Mouse (Mus musculus) limb, embryonic 11.5 days (tissue): ENCODE data around the gene P3h1. TPM values are rescaled to one million over a fixed set of nuclear protein-coding genes. Genes with fewer than 3 reads are reported as not detected.

Experiments used
- ATAC-seq: fragments of 200-750 bp; cut with Nextera tagmentation; 2 replicates; pipeline ENCODE4 v1.8.0; 2017; ENCODE audit warnings: low read depth; ENCODE audit not compliant: insufficient number of reproducible peaks, low FRiP score, low TSS enrichment
- DNase-seq: peaks from one replicate; pipeline ENCODE4 v3.0.0-alpha.2; 2015; ENCODE audit warnings: low spot score
- H3K27ac ChIP-seq: fragments of 300-500 bp; sonication (generic); replicated peaks from 2 replicates; pipeline ENCODE4 v1.5.1; 2014; ENCODE audit warnings: low read depth, mild to moderate bottlenecking, low read length
- H3K27me3 ChIP-seq: fragments of 300-500 bp; sonication (generic); 2 replicates; pipeline ENCODE4 v1.6.1; 2014; ENCODE audit warnings: mild to moderate bottlenecking, low read length, mixed read lengths; ENCODE audit not compliant: control insufficient read depth, insufficient read depth
- H3K36me3 ChIP-seq: fragments of 300-500 bp; sonication (generic); 2 replicates; pipeline ENCODE4 v1.6.1; 2014; ENCODE audit warnings: mild to moderate bottlenecking, low read length, moderate library complexity, mixed read lengths; ENCODE audit not compliant: control insufficient read depth, insufficient read depth
- H3K4me1 ChIP-seq: fragments of 300-500 bp; sonication (generic); 2 replicates; pipeline ENCODE4 v1.6.1; 2014; ENCODE audit warnings: low read length, mixed read lengths; ENCODE audit not compliant: control insufficient read depth, insufficient read depth
- H3K4me2 ChIP-seq: fragments of 300-500 bp; sonication (generic); 2 replicates; pipeline ENCODE4 v1.6.1; 2014; ENCODE audit warnings: low read depth, mild to moderate bottlenecking, moderate library complexity; ENCODE audit not compliant: severe bottlenecking
- H3K4me3 ChIP-seq: fragments of 300-500 bp; sonication (generic); 2 replicates; pipeline ENCODE4 v1.5.1; 2014; ENCODE audit warnings: low read depth, low read length
- H3K9ac ChIP-seq: fragments of 300-500 bp; sonication (generic); 2 replicates; pipeline ENCODE4 v1.6.1; 2014; ENCODE audit warnings: mild to moderate bottlenecking, low read length
- H3K9me3 ChIP-seq: fragments of 300-500 bp; sonication (generic); 2 replicates; pipeline ENCODE4 v1.6.1; 2016; ENCODE audit warnings: low read length; ENCODE audit not compliant: control insufficient read depth
- WGBS: fragments of 180-500 bp; shearing (Covaris S2); extraction: QIAGEN DNeasy Blood & Tissue Kit; methylation state at CpG from one replicate; pipeline ENCODE4 v1.1.7; 2014; 5-methylcytosine and 5-hydroxymethylcytosine counted together
- polyA plus RNA-seq: library from polyadenylated mRNA; unstranded; fragments of >200 nt; fragmentation: Nextera tagmentation; extraction: Ambion mirVana; gene quantifications from 2 replicates; pipeline ENCODE4 v1.2.1, GENCODE M21; 2014

P3h1 gene
- polyA plus RNA-seq, 1 experiment from 2014 or later = 21.9 TPM

DNA sequence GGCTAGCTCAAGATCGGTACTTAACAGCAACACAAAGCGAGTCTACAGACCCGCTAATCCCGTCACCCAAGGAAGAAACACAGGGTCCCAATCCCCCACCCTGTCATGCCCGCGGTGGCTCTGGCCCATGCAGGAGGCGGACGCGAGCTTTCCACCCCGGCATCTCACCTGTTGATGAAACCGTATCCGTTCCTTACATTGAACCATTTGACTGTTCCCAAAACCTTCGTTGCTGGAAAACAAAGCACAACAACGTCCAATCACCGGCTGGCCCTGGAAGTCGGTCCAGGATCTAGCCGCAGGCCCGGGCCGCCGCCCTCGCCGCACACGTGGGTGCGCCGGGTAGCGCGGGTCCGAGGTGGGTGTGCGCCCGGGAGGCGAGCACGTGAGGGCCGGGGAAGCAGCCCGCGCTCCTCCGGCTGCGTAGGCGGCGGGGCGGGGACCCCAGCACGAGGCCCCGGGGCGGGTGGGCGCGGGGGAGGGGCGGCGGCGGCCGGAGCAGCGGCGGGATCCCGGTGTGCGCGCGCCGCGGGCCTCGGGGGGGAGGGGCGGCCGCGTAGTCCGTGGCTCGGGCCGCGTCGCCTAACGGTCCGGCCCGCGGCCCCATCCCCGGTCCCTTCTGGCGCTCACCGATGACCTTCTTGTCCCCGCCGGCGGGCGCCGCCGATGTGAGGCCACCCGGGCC, 61.0 kb downstream of the P3h1 start:
- Histone ChIP-seq H3K9ac (peak overlapping the region; percentile 95), H3K27me3 (no peaks in the 10 kb centered on the region), H3K4me2 (peak overlapping the region; percentile 73), H3K9me3 (no peaks in the 10 kb centered on the region), H3K4me3 (peak overlapping the region; percentile 77), H3K4me1 (0 out of 2 replicates have a peak, but pooled peaks cover 2% of the 10 kb centered on the region), H3K27ac (peak overlapping the region; percentile 65), H3K36me3 (no peaks in the 10 kb centered on the region)
- under 1% methylated on average over 58 of the region's 80 CpGs for WGBS
- DNase-seq (peak; percentile 55), ATAC-seq (peak; percentile 8; the same call in 1 of the 2 replicates)

DNA sequence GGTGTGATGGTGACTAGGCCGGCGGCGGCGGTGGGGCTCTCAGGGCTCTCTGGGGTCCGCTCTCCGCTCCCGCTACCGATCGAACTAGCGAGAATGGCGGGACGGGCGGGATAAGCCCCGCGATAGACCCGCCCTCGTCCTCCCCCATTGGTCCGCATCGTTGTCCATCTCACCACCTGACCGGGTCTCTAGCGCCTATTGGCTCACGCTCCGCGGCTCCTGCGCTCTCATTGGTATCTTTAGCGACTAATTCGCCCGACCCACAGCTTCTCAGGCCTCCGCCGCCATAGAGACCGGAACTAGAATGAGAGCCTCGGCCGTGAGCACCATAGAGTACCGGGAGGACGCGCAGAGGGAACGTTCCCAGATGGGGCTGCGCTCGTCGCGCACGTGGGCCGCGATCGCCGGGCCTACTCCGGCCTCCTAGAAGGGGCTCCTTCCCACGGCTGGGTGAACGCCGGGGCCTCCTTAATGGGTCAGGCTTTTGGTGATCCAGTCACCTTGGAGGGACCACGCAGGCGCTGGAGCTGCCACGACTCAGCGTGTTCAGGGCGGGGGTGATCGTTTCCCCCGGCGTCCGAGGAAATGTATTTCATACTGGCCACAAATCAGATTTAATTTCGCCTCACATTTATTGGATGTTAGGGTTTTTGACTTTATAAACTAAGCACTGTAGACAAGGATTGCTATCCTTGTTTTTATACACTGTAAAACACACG, 61.9 kb downstream of the P3h1 start, which contains the start of gene Ybx1:
Gene Ybx1, minus strand, starts transcription at position 190 of the 719 bp plus-strand sequence.
- Histone ChIP-seq H3K9me3 (no peaks in the 10 kb centered on the region), H3K36me3 (no peaks in the 10 kb centered on the region), H3K4me3 (peak within 1 kb of the TSS; percentile 77), H3K9ac (peak within 1 kb of the TSS; percentile 95), H3K27ac (peak within 1 kb of the TSS; percentile 75), H3K4me2 (peak within 1 kb of the TSS; percentile 73), H3K4me1 (0 out of 2 replicates have a peak, but pooled peaks cover 2% of the 10 kb centered on the region), H3K27me3 (no peaks in the 10 kb centered on the region)
- WGBS = 2% methylated on average over 55 of the region's 61 CpGs
- ATAC-seq (peak; percentile 99), DNase-seq (peak; percentile 99)

DNA sequence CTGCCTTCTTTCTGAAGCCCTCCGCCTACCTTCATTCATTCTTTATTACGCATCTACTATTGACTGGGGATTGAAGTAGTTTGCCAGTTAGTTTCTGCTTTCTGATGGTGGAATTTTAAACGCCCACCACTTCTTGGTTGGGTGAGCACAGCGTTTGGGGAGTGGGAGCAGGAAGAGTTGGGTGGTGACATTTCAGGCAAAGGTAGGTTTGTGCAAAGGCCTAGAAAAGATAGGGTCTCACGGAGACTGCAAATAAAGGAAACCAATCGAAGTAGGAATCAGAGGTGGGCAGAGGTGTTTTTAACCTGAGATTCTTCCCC, 62.4 kb downstream of the P3h1 start:
- Histone ChIP-seq H3K9me3 (no peaks in the 10 kb centered on the region), H3K9ac (peak overlapping the region; percentile 83), H3K27me3 (no peaks in the 10 kb centered on the region), H3K4me1 (0 out of 2 replicates have a peak, but pooled peaks cover 2% of the 10 kb centered on the region), H3K27ac (no peak overlapping the region), H3K4me3 (peak overlapping the region; percentile 77), H3K36me3 (no peaks in the 10 kb centered on the region), H3K4me2 (peak overlapping the region; percentile 46)
- no peak for DNase-seq
- WGBS = 11% methylated on average over 6 of the region's 6 CpGs
- no peak for ATAC-seq

DNA sequence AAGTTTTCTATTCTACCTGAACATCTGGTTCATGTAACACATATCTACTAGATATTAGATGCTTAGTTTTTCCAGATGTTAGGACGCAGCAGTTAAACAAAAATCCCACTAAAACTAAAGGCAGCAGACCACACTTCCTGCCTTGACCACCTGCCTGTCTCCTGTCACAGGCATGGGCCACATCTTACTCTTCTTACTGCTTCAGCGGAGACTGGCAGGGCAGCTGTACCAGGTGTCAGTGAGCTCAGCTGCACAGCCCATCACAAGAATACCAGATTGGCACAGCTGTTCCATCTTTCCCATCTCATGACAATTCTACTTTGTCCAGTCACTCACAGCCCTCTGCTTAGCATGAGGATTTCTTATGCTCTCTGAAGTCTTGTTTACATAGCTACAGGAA, 64.6 kb downstream of the P3h1 start:
- Histone ChIP-seq H3K4me1 (no peaks in the 10 kb centered on the region), H3K9ac (no peak overlapping the region), H3K4me2 (no peak overlapping the region), H3K9me3 (no peaks in the 10 kb centered on the region), H3K27ac (no peak overlapping the region), H3K4me3 (no peak overlapping the region), H3K27me3 (no peaks in the 10 kb centered on the region), H3K36me3 (no peaks in the 10 kb centered on the region)
- WGBS = 66% methylated on average over 2 of the region's 2 CpGs
- no peak for ATAC-seq
- DNase-seq = no peak

Other genes with a start within 250 kb of the P3h1 start
- gene Slc2a1, start 124.2 kb upstream of the P3h1 start, polyA plus RNA-seq = 99.7 and 113 TPM in 2 replicates
- 10.0 and 13.7 TPM in 2 replicates for gene Zfp691, start 58.7 kb upstream of the P3h1 start, polyA plus RNA-seq
- 6.9 and 8.7 TPM in 2 replicates for gene Ermap, start 42.9 kb upstream of the P3h1 start, polyA plus RNA-seq
- gene Svbp, start 37.6 kb upstream of the P3h1 start, polyA plus RNA-seq = 150 and 164 TPM in 2 replicates
- gene Tmem269, start 14.7 kb upstream of the P3h1 start, polyA plus RNA-seq = not detected in 2 replicates
- gene AU022252, start 203 bp upstream of the P3h1 start, polyA plus RNA-seq = 37.0 and 44.7 TPM in 2 replicates
- 0.05 TPM in 1 of 2 replicates, not detected in the other for gene Cldn19, start 22.5 kb downstream of the P3h1 start, polyA plus RNA-seq
- gene Ybx1, start 61.7 kb downstream of the P3h1 start, polyA plus RNA-seq = 1,145 and 1,200 TPM in 2 replicates
- 162 and 170 TPM in 2 replicates for gene Ppih, start 87.6 kb downstream of the P3h1 start, polyA plus RNA-seq
- 5.5 and 7.3 TPM in 2 replicates for gene Ccdc30, start 182.6 kb downstream of the P3h1 start, polyA plus RNA-seq
- 35.7 and 38.7 TPM in 2 replicates for gene Ppcs, start 189.5 kb downstream of the P3h1 start, polyA plus RNA-seq
- 0.34 and 0.36 TPM in 2 replicates for gene Zmynd12, start 189.9 kb downstream of the P3h1 start, polyA plus RNA-seq